Mouse (Mus musculus): ENCODE results near the gene Mfsd6.

The Mfsd6 gene

DNA sequence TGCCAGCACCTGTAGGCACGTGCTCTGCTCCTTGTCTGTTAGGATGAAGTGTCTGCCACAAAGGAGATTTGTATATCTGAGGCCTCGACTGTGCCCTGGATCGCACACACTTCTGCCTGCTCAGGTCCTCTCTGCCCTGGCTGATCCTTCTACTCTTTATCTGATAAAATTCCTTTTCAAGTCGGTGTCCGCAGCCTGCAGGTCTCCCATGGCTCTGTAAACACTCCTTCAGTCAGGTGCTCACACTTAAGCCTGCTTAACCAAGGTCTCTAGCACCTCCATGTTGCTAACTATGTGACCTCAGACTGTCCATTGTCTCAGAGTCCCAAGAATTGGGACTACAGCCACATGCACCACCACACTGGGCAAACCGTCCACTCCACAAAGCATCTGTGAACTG is 87.0 kb downstream of the Mfsd6 start:
- no peak for DNase-seq (ENCODE audit: low spot score in 2 of 2)

- DNase-seq (ENCODE audit: low spot score in 2 of 2) = no peak
Measured at GRCm38 (mm10) chr1:52639090-52639489, 88.2 kb downstream of the Mfsd6 start.

DNA sequence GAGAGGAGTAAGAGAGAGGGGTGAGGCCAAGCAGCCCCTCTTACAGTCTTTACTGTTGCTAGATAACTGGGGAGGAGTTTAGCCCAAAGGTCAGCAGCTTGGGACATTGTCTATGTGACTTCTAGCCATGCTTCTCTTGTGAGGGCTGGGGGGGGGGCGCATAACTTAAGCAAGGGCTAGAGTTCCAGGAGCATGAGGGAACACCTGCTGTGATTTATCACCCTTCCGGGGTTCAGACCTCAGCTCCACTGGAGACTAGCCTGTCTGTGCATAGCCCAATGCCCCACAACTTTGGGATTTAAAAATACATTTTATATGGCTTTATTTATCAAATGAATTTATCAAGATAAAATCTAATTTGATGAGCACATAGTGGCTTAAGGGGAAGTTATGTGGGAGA is 89.2 kb downstream of the Mfsd6 start:
- no peak for DNase-seq (ENCODE audit: low spot score in 2 of 2)

DNA sequence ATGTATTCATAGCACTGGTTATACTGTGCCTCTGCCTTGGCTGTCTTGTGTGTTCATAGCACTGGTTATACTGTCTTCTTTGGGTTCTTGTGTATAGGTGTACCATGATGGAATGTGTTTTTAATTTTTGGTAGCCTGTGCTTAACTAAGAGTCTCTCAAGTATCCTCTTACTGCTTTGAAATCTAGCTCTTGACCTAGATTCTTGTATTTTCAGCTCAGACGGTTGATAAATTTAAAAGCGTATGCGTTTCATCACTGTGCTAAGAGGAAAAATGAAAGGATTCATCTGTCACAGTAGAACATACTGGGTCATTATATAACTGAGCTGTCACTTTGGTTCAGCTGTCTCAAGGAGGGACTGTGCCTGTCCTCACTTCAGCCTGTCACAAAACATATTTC is 91.3 kb downstream of the Mfsd6 start:
- DNase-seq (ENCODE audit: low spot score in 2 of 2) = no peak

DNA sequence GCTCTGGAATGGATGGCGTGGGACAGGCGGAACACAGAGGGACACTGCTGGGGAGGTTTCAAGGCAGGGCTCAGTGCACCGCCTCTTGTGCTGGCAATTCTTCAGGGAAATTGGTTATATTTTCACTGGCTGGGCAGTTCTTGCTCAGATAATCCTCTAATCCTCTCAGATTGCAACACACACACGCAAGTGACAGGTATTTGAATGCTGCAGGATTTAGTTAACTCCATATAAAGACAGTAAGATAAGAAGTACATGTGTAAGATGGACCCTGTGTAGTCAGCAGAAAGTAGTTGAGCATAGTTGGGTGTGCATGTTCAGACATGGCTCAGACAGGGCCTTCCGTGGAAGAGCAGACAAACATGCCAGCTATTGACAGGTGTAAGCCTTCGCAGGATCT is 93.0 kb downstream of the Mfsd6 start:
- no peak for DNase-seq (ENCODE audit: low spot score in 2 of 2)

DNA sequence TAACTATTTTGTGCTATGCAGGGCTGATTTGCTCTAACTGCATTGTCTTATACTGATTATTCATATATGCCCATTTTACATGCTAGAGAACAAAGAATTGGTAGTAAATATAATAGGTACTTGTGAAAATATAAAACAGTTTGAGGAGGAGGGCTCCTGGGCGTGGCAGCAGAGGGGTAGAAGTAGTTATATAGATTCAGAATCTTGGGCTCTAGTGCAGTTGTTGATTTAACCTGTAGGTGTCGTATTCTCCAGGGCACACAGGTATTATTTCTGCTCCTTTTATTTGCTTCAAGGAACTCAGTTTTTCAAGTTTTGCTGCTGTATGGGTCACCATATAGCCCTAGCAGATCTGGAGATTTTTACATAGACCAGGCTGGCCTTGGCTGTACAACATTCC is 95.7 kb downstream of the Mfsd6 start:
- no peak for DNase-seq (ENCODE audit: low spot score in 2 of 2)

GRCm38 (mm10) chr1:52630937-52631299 is 96.3 kb downstream of the Mfsd6 start:
- DNase-seq (ENCODE audit: low spot score in 2 of 2) = peak in 1 of 2 experiments; percentile 44

DNA sequence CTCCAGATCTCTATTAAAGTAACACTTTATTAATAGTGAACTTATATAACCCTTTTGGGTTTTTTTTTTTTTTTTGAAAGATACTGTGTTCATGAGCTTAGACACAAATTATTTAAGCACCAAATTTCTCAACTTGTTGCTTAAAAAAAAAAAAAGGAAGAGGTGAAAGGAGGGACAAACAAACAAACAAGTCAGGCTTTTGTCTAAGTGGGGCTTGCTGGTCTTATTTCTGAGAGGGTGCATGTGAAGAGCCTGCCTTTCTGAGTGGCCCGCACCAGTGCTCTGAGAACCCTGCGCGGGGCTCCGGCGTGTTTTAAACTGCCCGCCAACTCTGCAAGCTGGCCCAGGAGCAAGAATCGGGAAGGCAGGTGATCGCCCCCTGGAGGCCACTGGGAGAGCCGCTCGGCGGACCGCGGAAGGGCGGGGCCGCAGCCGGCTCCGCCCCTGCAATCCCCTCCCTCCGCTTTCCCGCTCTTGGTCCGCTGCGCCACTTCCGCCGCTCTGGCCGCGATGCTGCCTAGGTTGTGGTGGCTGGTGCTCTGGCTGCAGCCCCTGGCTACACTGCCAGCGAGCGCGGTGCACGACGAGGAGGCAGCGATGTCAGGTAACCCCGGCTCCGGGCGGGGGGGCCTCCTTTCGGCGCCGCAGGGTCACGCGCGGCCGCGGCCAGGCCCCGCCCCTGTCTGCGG is 96.9 kb downstream of the Mfsd6 start, which contains the start of gene Nemp2:
Gene Nemp2, plus strand, starts transcription at position 456 of the 689 bp plus-strand sequence.
- peak; percentile 93 to 94 for DNase-seq (ENCODE audit: low spot score in 2 of 2)

DNA sequence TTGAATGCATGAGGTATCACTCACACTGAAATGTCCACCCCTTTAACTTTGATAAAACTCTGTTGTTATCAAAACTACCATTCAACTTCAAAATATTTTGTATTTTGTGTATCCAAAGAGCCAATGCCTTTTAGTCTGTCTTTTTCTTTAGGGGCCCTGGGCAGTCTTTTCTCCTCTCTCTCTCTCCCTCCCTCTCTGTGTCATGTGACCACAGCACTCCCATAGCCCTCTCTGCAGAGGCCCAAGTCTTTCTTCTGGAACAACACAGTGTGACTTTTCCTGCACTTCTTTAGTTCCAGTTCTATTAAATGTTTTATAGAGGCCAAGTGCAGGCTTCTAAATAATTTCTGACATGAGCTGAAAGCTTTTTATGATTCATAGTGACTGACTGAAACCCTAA is 106.8 kb downstream of the Mfsd6 start:
- no peak for DNase-seq (ENCODE audit: low spot score in 2 of 2)

DNA sequence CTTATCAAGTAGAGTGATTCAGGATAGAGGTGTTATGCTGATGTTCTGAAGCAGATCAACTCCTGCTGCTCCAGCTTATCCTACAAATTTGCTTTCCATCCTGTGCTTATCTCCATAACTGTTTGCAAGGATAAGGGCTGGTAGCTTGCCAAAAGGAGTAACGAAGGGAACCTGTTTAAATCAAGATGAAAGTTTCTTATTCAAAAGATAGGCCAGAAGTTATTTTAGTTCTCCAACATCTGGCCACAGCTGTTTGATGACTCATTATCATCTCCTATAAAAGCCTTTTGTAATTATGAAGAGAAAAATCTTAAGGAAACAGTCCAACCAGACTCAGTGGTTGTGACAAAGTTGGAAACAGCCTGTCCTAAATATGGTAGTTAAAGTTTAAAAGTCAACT is 109.0 kb downstream of the Mfsd6 start:
- DNase-seq (ENCODE audit: low spot score in 2 of 2) = no peak

GRCm38 (mm10) chr1:52608486-52608885 is 118.8 kb downstream of the Mfsd6 start:
- DNase-seq (ENCODE audit: low spot score in 2 of 2) = no peak

GRCm38 (mm10) chr1:52607700-52608099 is 119.6 kb downstream of the Mfsd6 start:
- DNase-seq (ENCODE audit: low spot score in 2 of 2) = no peak

Measured in frontal cortex, postnatal 36 days (tissue).